Mouse (Mus musculus): ENCODE results near the gene Eda2r. TPM values are rescaled to one million over a fixed set of nuclear protein-coding genes. Genes with fewer than 3 reads are reported as not detected.

The Eda2r gene
- not detected in 4 replicates for total RNA-seq (2023; ENCODE audit: inconsistent age)

DNA sequence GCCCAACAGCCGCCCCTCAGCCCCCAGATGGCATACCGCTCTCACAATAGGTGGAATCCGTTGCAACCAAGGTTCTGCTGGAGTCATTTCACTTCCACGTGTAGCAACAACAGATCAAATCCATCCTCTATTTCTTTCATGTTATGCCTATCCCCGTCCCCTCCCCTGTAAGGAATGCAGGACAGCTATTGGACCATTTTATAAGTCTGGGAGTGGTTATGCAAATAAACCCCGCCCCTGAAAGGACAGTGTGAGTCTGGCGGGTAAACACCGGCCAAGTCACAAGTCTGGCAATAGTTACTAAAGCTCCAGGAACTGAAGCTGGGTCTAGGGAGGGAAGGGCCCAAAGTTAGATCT lies at the start of gene Eda2r:
Gene Eda2r, minus strand, starts transcription at position 152 of the 357 bp plus-strand sequence.

Measured in B cell, adult (primary cell).